Mouse (Mus musculus) myocyte (in vitro differentiated cells): Measurements from ENCODE around the gene Pspc1.

Source experiments
- CEBPB ChIP-seq: IDR thresholded peaks from 2 replicates; pipeline ENCODE4 v1.6.1; 2011; ENCODE audit warnings: mild to moderate bottlenecking, moderate library complexity; ENCODE audit not compliant: poor library complexity, insufficient read depth, severe bottlenecking
- E2F4 ChIP-seq: IDR thresholded peaks from one replicate; pipeline ENCODE4 v1.6.1; 2011; ENCODE audit warnings: mild to moderate bottlenecking, control low read depth, moderate library complexity; ENCODE audit not compliant: insufficient read depth
- MAX ChIP-seq: IDR thresholded peaks from one replicate; pipeline ENCODE4 v1.6.1; 2011; ENCODE audit warnings: low read depth, mild to moderate bottlenecking, control low read depth
- POLR2A ChIP-seq: IDR thresholded peaks from one replicate; pipeline ENCODE4 v1.6.1; 2011; ENCODE audit warnings: low read depth, mild to moderate bottlenecking, control low read depth, moderate library complexity; ENCODE audit not compliant: insufficient read length
- TCF12 ChIP-seq: IDR thresholded peaks from one replicate; pipeline ENCODE4 v1.6.1; 2011; ENCODE audit warnings: mild to moderate bottlenecking, control low read depth; ENCODE audit not compliant: poor library complexity, insufficient read depth, severe bottlenecking
- USF1 ChIP-seq: IDR thresholded peaks from one replicate; pipeline ENCODE4 v1.6.1; 2011; ENCODE audit warnings: low read depth, mild to moderate bottlenecking, control low read depth, moderate library complexity

GRCm38 (mm10) chr14:56685426-56685825, 92.7 kb downstream of the Pspc1 start:
- no peak for TF ChIP-seq E2F4
- TF ChIP-seq POLR2A = no peak
- no peak for TF ChIP-seq TCF12
- TF ChIP-seq CEBPB = no peak
- TF ChIP-seq USF1 = no peak
- no peak for TF ChIP-seq MAX
